Mouse (Mus musculus) intestine, postnatal 0 days (tissue): ENCODE measurements around the gene Notch2. TPM values are rescaled to one million over a fixed set of nuclear protein-coding genes. Genes with fewer than 3 reads are reported as not detected.

Source experiments
- ATAC-seq: fragments of 200-750 bp; cut with Nextera tagmentation; 2 replicates; pipeline ENCODE4 v1.8.0; 2017; ENCODE audit warnings: mild to moderate bottlenecking, moderate TSS enrichment, moderate library complexity
- H3K27ac ChIP-seq: fragments of 300-500 bp; sonication (generic); 2 replicates; pipeline ENCODE4 v1.5.1; 2014; ENCODE audit warnings: mild to moderate bottlenecking, low read depth, low read length, moderate library complexity
- H3K27me3 ChIP-seq: fragments of 300-500 bp; sonication (generic); replicated peaks from 2 replicates; pipeline ENCODE4 v1.6.1; 2014; ENCODE audit warnings: low read length, mixed read lengths; ENCODE audit not compliant: control insufficient read depth, insufficient read depth
- H3K36me3 ChIP-seq: fragments of 300-500 bp; sonication (generic); 2 replicates; pipeline ENCODE4 v1.6.1; 2014; ENCODE audit warnings: mild to moderate bottlenecking, moderate library complexity; ENCODE audit not compliant: control insufficient read depth, insufficient read depth
- H3K4me1 ChIP-seq: fragments of 300-500 bp; sonication (generic); replicated peaks from 2 replicates; pipeline ENCODE4 v1.6.1; 2014; ENCODE audit warnings: antibody characterized with exemption, low read length, mixed read lengths; ENCODE audit not compliant: control insufficient read depth, insufficient read depth
- H3K4me2 ChIP-seq: fragments of 300-500 bp; sonication (generic); replicated peaks from 2 replicates; pipeline ENCODE4 v1.6.1; 2014; ENCODE audit warnings: low read depth, mild to moderate bottlenecking, moderate library complexity
- H3K4me3 ChIP-seq: fragments of 300-500 bp; sonication (generic); 2 replicates; pipeline ENCODE4 v1.5.1; 2014; ENCODE audit warnings: low read depth, low read length
- H3K9ac ChIP-seq: fragments of 300-500 bp; sonication (generic); 2 replicates; pipeline ENCODE4 v1.6.1; 2014; ENCODE audit warnings: mild to moderate bottlenecking, low read depth, low read length
- H3K9me3 ChIP-seq: fragments of 300-500 bp; sonication (generic); 2 replicates; pipeline ENCODE4 v1.6.1; 2016; ENCODE audit warnings: mixed run types; ENCODE audit not compliant: control insufficient read depth
- CTCF ChIP-seq: sonication (generic); IDR thresholded peaks from 2 replicates; pipeline ENCODE4 v1.5.1; 2016; ENCODE audit warnings: low read depth, mild to moderate bottlenecking, control low read depth, antibody characterized with exemption, moderate library complexity
- WGBS: fragments of 180-500 bp; shearing (Covaris S2); extraction: QIAGEN DNeasy Blood & Tissue Kit; methylation state at CpG from one replicate; pipeline ENCODE4 v1.1.7; 2014; 5-methylcytosine and 5-hydroxymethylcytosine counted together
- polyA plus RNA-seq: library from polyadenylated mRNA; unstranded; fragments of >200 nt; fragmentation: Nextera tagmentation; extraction: Ambion mirVana; gene quantifications from 2 replicates; pipeline ENCODE4 v1.2.1, GENCODE M21; 2015

Gene Notch2
- polyA plus RNA-seq, 1 experiment from 2014 or later: 4.9 TPM

DNA sequence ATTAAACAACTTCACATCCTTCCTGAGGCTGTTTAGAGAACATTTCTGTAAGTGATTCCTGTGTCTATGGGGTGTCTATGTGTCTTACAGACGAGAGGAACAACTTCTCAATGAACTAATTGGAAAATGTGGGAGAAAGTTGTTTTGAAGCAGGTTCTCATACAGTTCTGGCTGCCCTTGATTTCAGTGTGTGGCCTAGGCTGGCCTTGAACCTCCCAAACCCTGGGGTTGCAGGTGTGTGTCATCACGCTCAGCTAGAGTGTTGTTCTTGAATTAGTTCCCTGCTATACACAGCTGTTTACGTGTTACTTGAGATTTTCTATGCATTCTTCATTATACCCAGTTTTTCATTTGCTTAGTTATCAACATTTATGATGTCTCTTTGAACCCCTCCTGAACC lies 56.5 kb downstream of the Notch2 start:
- TF ChIP-seq CTCF: no peak
- Histone ChIP-seq H3K4me3 (no peak overlapping the region), H3K9me3 (no peaks in the 10 kb centered on the region), H3K4me2 (no peak overlapping the region), H3K4me1 (peaks cover 3% of the 10 kb centered on the region; the same call in 1 of the 2 replicates), H3K9ac (no peak overlapping the region), H3K27ac (no peak overlapping the region), H3K36me3 (no peaks in the 10 kb centered on the region; the same call in 1 of the 2 replicates), H3K27me3 (no peaks in the 10 kb centered on the region)
- ATAC-seq: no peak
- 84% methylated on average over 3 of the region's 3 CpGs for WGBS

DNA sequence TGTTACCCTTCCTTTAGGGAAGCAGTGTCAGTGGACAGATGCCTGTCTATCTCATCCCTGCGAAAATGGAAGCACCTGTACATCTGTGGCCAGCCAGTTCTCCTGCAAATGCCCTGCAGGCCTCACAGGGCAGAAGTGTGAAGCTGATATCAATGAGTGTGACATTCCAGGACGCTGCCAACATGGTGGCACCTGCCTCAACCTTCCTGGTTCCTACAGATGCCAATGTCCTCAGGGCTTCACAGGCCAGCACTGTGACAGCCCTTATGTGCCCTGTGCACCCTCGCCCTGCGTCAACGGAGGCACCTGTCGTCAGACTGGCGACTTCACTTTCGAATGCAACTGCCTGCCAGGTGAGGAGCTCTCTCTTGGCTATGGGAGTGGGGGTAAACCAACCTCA lies 59.2 kb downstream of the Notch2 start:
- WGBS: 84% methylated on average over 8 of the region's 8 CpGs
- no peak overlapping the region for H3K4me3 ChIP-seq
- no peak overlapping the region for H3K27ac ChIP-seq
- H3K9me3 ChIP-seq: no peaks in the 10 kb centered on the region
- H3K4me1 ChIP-seq: 0 out of 2 replicates have a peak, but pooled peaks cover 3% of the 10 kb centered on the region
- no peak for ATAC-seq
- no peaks in the 10 kb centered on the region for H3K27me3 ChIP-seq
- no peak for TF ChIP-seq CTCF
- H3K4me2 ChIP-seq: no peak overlapping the region
- no peak overlapping the region for H3K9ac ChIP-seq
- no peaks in the 10 kb centered on the region; the same call in 1 of the 2 replicates for H3K36me3 ChIP-seq

DNA sequence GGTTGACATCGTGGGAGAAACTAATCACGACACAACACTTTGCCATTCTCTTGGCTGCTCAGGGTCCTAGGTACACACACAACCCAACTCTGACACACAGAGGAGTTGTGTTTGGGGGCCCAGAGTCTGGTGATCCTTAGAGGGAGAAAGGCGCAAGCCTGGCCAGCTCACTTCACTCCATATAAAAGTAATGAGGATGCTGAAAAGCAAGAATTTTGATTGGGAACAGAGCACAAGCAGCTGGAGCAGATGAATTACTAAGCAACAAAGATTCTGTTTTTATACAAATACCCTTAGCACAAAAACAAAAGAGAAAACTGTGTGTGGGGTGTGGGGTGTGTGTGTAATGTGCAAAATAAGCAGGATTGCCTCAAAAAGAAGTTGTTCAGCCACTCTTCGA lies 60.2 kb downstream of the Notch2 start:
- 0 out of 2 replicates have a peak, but pooled peaks cover 3% of the 10 kb centered on the region for H3K4me1 ChIP-seq
- TF ChIP-seq CTCF: no peak
- no peaks in the 10 kb centered on the region for H3K9me3 ChIP-seq
- peaks cover 10% of the 10 kb centered on the region; the same call in 1 of the 2 replicates for H3K36me3 ChIP-seq
- H3K4me2 ChIP-seq: no peak overlapping the region
- no peak overlapping the region for H3K27ac ChIP-seq
- H3K4me3 ChIP-seq: no peak overlapping the region
- WGBS: 80% methylated on average over 4 of the region's 4 CpGs
- no peaks in the 10 kb centered on the region for H3K27me3 ChIP-seq
- no peak for ATAC-seq
- H3K9ac ChIP-seq: no peak overlapping the region

DNA sequence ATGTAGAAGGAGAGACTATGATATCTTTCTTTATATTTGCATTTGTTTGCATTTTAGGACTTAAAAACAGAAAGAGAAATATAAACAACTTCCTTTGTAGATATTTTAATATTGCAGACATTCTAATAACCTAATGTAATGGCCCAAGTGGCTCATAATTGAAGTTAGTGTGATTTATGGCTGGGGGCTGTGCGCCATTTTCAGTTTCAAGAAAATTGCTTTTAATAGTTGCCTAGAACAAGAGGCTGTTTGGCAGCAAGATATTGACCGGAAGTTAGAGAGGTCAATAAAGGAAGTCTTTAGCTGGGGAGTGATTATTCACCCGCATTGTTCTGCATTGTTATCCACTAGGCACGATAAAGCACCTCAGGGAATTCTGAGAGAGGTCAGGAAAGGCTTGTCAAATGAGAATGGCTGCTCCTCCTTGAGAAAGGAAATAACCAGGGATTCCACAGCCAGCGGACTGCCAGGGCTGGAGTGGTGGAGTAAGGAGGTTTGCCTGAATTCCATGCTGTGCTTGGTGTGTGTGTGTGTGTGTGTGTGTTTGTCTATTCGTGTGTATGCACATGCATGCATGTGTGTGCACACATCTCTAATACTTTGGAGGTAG lies 61.4 kb downstream of the Notch2 start:
- no peaks in the 10 kb centered on the region for H3K27me3 ChIP-seq
- no peak for ATAC-seq
- H3K9me3 ChIP-seq: no peaks in the 10 kb centered on the region
- no peak overlapping the region for H3K9ac ChIP-seq
- H3K4me3 ChIP-seq: no peak overlapping the region
- no peak overlapping the region for H3K4me2 ChIP-seq
- TF ChIP-seq CTCF: no peak
- H3K27ac ChIP-seq: no peak overlapping the region
- H3K36me3 ChIP-seq: peaks cover 10% of the 10 kb centered on the region; the same call in 1 of the 2 replicates
- WGBS: 63% methylated on average over 6 of the region's 6 CpGs
- H3K4me1 ChIP-seq: no peaks in the 10 kb centered on the region

DNA sequence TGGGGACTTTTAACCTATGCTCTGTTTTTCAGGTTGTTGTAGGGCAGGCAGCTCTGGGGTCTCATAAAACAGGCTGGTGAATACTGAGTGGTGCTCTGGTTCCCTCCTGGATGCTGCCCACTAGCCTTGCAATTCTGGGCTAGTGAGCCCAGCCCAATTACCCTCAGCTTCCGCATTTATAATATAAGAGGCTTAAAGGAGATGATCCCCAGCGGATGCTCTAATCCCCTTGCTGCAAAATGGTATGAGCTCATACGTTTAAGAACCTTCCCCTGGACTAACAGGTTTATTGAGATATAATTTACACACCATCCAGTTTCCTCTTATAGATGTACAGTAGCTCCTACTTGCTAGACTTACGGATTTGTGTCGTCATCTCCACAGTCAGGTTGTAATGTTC lies 64.5 kb downstream of the Notch2 start:
- no peaks in the 10 kb centered on the region for H3K27me3 ChIP-seq
- WGBS: 87% methylated on average over 5 of the region's 5 CpGs
- no peak overlapping the region for H3K27ac ChIP-seq
- H3K4me2 ChIP-seq: no peak overlapping the region
- peaks cover 21% of the 10 kb centered on the region for H3K36me3 ChIP-seq
- no peak overlapping the region for H3K9ac ChIP-seq
- no peaks in the 10 kb centered on the region for H3K9me3 ChIP-seq
- no peaks in the 10 kb centered on the region for H3K4me1 ChIP-seq
- no peak for ATAC-seq
- no peak for TF ChIP-seq CTCF
- no peak overlapping the region for H3K4me3 ChIP-seq

DNA sequence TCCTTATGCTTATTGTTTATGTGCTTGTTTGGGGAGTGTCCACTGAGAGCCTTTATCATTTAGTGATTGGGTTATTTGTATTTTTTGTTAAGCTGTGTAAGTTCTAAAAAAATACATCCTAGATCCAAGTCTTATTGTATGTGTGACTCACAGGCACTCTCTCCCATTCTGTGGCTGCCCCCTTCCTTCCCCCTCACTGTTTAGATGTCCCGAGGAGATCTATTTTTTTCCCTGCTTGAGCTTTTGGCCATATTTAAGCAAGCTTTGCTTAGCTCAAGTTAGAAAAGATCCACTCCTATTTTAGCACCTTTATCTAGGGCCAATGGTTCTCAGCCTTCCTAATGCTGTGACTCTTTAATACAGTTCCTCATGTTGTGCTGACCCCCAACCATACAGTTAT lies 65.5 kb downstream of the Notch2 start:
- ATAC-seq: no peak

More for the DNA sequence above, 65.5 kb downstream of the Notch2 start:
- H3K27me3 ChIP-seq: no peaks in the 10 kb centered on the region
- no peak for TF ChIP-seq CTCF
- 50% methylated on average over 1 of the region's 1 CpGs for WGBS
- no peak overlapping the region for H3K9ac ChIP-seq
- no peaks in the 10 kb centered on the region for H3K4me1 ChIP-seq
- no peak overlapping the region for H3K27ac ChIP-seq
- H3K4me3 ChIP-seq: no peak overlapping the region
- H3K9me3 ChIP-seq: no peaks in the 10 kb centered on the region
- no peak overlapping the region for H3K4me2 ChIP-seq
- peaks cover 25% of the 10 kb centered on the region for H3K36me3 ChIP-seq
